Mouse (Mus musculus): ENCODE measurements around the gene Trpm3. TPM values are rescaled to one million over a fixed set of nuclear protein-coding genes. Genes with fewer than 3 reads are reported as not detected.

The Trpm3 gene
- total RNA-seq, 2 experiments from 2014 or later: 34.1 to 44.8 TPM

GRCm38 (mm10) chr19:22730971-22731370, 592.1 kb downstream of the Trpm3 start:
- no peak for DNase-seq (ENCODE audit: low spot score in 2 of 2)

- DNase-seq (ENCODE audit: low spot score in 2 of 2): no peak
Observed at GRCm38 (mm10) chr19:22736870-22737269, 598.0 kb downstream of the Trpm3 start.

GRCm38 (mm10) chr19:22739240-22739639, 600.4 kb downstream of the Trpm3 start:
- no peak for DNase-seq (ENCODE audit: low spot score in 2 of 2)

- peak; percentile 59 to 74 for DNase-seq (ENCODE audit: low spot score in 2 of 2)
Observed at GRCm38 (mm10) chr19:22753311-22753809, 614.5 kb downstream of the Trpm3 start.

- peak; percentile 19 to 37 for DNase-seq (ENCODE audit: low spot score in 2 of 2)
Observed at GRCm38 (mm10) chr19:22754071-22754470, 615.2 kb downstream of the Trpm3 start.

- DNase-seq (ENCODE audit: low spot score in 2 of 2): peak; percentile 13 to 16
Observed at GRCm38 (mm10) chr19:22754498-22754897, 615.7 kb downstream of the Trpm3 start.

GRCm38 (mm10) chr19:22758496-22758895, 619.6 kb downstream of the Trpm3 start:
- DNase-seq (ENCODE audit: low spot score in 2 of 2): no peak

GRCm38 (mm10) chr19:22768242-22768641, 629.4 kb downstream of the Trpm3 start:
- DNase-seq (ENCODE audit: low spot score in 2 of 2): no peak

GRCm38 (mm10) chr19:22775191-22775695, 636.4 kb downstream of the Trpm3 start:
- DNase-seq (ENCODE audit: low spot score in 2 of 2): no peak

- DNase-seq (ENCODE audit: low spot score in 2 of 2): no peak
Observed at GRCm38 (mm10) chr19:22780192-22780843, 641.5 kb downstream of the Trpm3 start.

GRCm38 (mm10) chr19:22781579-22781978, 642.7 kb downstream of the Trpm3 start:
- DNase-seq (ENCODE audit: low spot score in 2 of 2): no peak

- no peak for DNase-seq (ENCODE audit: low spot score in 2 of 2)
Observed at GRCm38 (mm10) chr19:22783745-22784144, 644.9 kb downstream of the Trpm3 start.

GRCm38 (mm10) chr19:22789753-22790152, 650.9 kb downstream of the Trpm3 start:
- DNase-seq (ENCODE audit: low spot score in 2 of 2): no peak

- DNase-seq (ENCODE audit: low spot score in 2 of 2): no peak
Observed at GRCm38 (mm10) chr19:22796996-22797395, 658.1 kb downstream of the Trpm3 start.

- DNase-seq (ENCODE audit: low spot score in 2 of 2): peak in 1 of 2 experiments; percentile 14
Observed at GRCm38 (mm10) chr19:22800471-22800870, 661.6 kb downstream of the Trpm3 start.

- no peak for DNase-seq (ENCODE audit: low spot score in 2 of 2)
Observed at GRCm38 (mm10) chr19:22803396-22803795, 664.5 kb downstream of the Trpm3 start.

- no peak for DNase-seq (ENCODE audit: low spot score in 2 of 2)
Observed at GRCm38 (mm10) chr19:22804311-22804710, 665.5 kb downstream of the Trpm3 start.

GRCm38 (mm10) chr19:22810247-22810646, 671.4 kb downstream of the Trpm3 start:
- DNase-seq (ENCODE audit: low spot score in 2 of 2): no peak

- no peak for DNase-seq (ENCODE audit: low spot score in 2 of 2)
Observed at GRCm38 (mm10) chr19:22821741-22822140, 682.9 kb downstream of the Trpm3 start.

GRCm38 (mm10) chr19:22823491-22823981, 684.7 kb downstream of the Trpm3 start:
- DNase-seq (ENCODE audit: low spot score in 2 of 2): no peak

- DNase-seq (ENCODE audit: low spot score in 2 of 2): no peak
Observed at GRCm38 (mm10) chr19:22825812-22826211, 687.0 kb downstream of the Trpm3 start.

GRCm38 (mm10) chr19:22828198-22828742, 689.4 kb downstream of the Trpm3 start:
- DNase-seq (ENCODE audit: low spot score in 2 of 2): no peak
